ENCODE assay signal across 14 mouse cellular contexts in the genomic region with DNA sequence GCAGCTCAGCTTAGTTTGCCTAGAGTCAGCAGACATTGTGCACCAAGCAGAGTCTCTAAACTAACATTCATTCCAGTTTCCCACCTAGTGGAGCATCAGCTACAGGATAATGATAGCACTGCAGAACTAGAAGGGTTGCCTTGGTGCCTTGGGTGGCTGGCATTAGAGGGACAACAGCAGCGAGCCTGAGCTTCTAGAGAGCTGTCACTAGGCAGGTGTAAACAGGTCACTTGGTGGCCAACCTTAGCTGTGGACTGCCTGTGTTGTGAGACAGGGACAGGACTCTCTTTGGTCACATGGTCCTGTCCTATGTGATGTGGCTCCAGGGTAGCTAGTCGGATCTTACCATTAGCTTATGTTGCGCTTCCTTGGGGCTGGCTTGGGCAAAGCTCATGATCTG. TPM values are rescaled to one million over a fixed set of nuclear protein-coding genes. Genes with fewer than 3 reads are reported as not detected.
DNase-seq lines count a peak whose midpoint lies in the region; ATAC-seq and TF ChIP-seq lines count a peak whose summit lies in the region.
"Had no signal": no experiment of that assay in that cellular context is flagged by ENCODE, and none has a peak within 500 bp of the region (broad histone marks: within the 10 kb centered on the region; RNA-seq: fewer than 3 reads in every experiment).

No protein-coding gene starts in this region.

- DNase-seq in heart, postnatal 4 days: no peak
- DNase-seq in lung, embryonic 14.5 days: no peak
- no peak for DNase-seq in lung, adult 2 months
- no peak for DNase-seq in yolk sac, embryonic 10.5 days (ENCODE audit: low spot score)
- DNase-seq: cerebellum, postnatal 14 days; forebrain, postnatal 0 days; kidney, postnatal 4 days; lung, postnatal 4 days had no signal

- H3K36me3 ChIP-seq in heart, embryonic 12.5 days: peaks cover 12% of the 10 kb centered on the region
- peaks cover 4% of the 10 kb centered on the region; the same call in 1 of the 2 replicates for H3K36me3 ChIP-seq in lung, embryonic 14.5 days (ENCODE audit: insufficient read depth)
- peaks cover 24% of the 10 kb centered on the region for H3K36me3 ChIP-seq in megakaryocyte, embryonic 14.5 days (replicated peaks; ENCODE audit: low read length)
- H3K36me3 ChIP-seq in hindbrain, embryonic 12.5 days: peaks cover 7% of the 10 kb centered on the region; the same call in 1 of the 2 replicates

- 59% methylated on average over 3 of the region's 3 CpGs for WGBS in heart, embryonic 12.5 days
- WGBS in lung, embryonic 14.5 days: 66% methylated on average over 3 of the region's 3 CpGs
- 69% methylated on average over 3 of the region's 3 CpGs for WGBS in lung, adult 2 months
- WGBS in hindbrain, embryonic 12.5 days: 64% methylated on average over 3 of the region's 3 CpGs

- H3K4me3 ChIP-seq in heart, embryonic 12.5 days: no peak overlapping the region
- H3K4me3 ChIP-seq in lung, embryonic 14.5 days (ENCODE audit: low read depth, low read length): no peak overlapping the region
- H3K4me3 ChIP-seq in lung, adult 2 months (replicated peaks; ENCODE audit: extremely low read depth, low read depth, low read length): no peak overlapping the region
- H3K4me3 ChIP-seq in megakaryocyte, embryonic 14.5 days (replicated peaks): peak overlapping the region; percentile 84
- no peak overlapping the region for H3K4me3 ChIP-seq in hindbrain, embryonic 12.5 days
- H3K4me3 ChIP-seq: limb, embryonic 12.5 days had no signal

- no peak overlapping the region for H3K9ac ChIP-seq in heart, embryonic 12.5 days
- H3K9ac ChIP-seq in lung, embryonic 14.5 days: no peak overlapping the region
- no peak overlapping the region for H3K9ac ChIP-seq in hindbrain, embryonic 12.5 days
- H3K9ac ChIP-seq: forebrain, postnatal 0 days; limb, embryonic 12.5 days had no signal

- H3K27me3 ChIP-seq in heart, embryonic 12.5 days (replicated peaks): no peaks in the 10 kb centered on the region
- no peaks in the 10 kb centered on the region for H3K27me3 ChIP-seq in lung, embryonic 14.5 days (ENCODE audit: insufficient read depth, low read length)
- H3K27me3 ChIP-seq in megakaryocyte, embryonic 14.5 days (replicated peaks): no peaks in the 10 kb centered on the region
- no peaks in the 10 kb centered on the region for H3K27me3 ChIP-seq in hindbrain, embryonic 12.5 days
- H3K27me3 ChIP-seq: limb, embryonic 12.5 days had no signal

- no peak for TF ChIP-seq POLR2A in lung, adult 2 months (IDR thresholded peaks at IDR 0.05; ENCODE audit: borderline replicate concordance, extremely low read depth, low read depth, low read length)

- peak; percentile 59; the same call in 1 of the 2 replicates for ATAC-seq in heart, embryonic 12.5 days (ENCODE audit: insufficient number of reproducible peaks, low FRiP score)
- peak; percentile 23; the same call in 1 of the 2 replicates for ATAC-seq in lung, embryonic 14.5 days (ENCODE audit: insufficient read depth)
- ATAC-seq in granulocyte monocyte progenitor cell, adult 5-6 weeks (replicated peaks; ENCODE audit: poor library complexity, severe bottlenecking): peak; percentile 23; the same call in 1 of the 2 replicates
- no peak; the same call in 1 of the 2 replicates for ATAC-seq in hindbrain, embryonic 12.5 days (ENCODE audit: low FRiP score)
- ATAC-seq: CD4-positive, CD25-positive, alpha-beta regulatory T cell, adult 4 months; forebrain, postnatal 0 days had no signal

- peaks cover 7% of the 10 kb centered on the region for H3K9me3 ChIP-seq in heart, embryonic 12.5 days (replicated peaks)
- H3K9me3 ChIP-seq in lung, embryonic 14.5 days (ENCODE audit: low read depth, low read length): no peaks in the 10 kb centered on the region
- H3K9me3 ChIP-seq in megakaryocyte, embryonic 14.5 days: 0 out of 2 replicates have a peak, but pooled peaks cover 3% of the 10 kb centered on the region
- H3K9me3 ChIP-seq in hindbrain, embryonic 12.5 days (replicated peaks): peaks cover 5% of the 10 kb centered on the region

- peaks cover 34% of the 10 kb centered on the region for H3K4me1 ChIP-seq in heart, embryonic 12.5 days (replicated peaks)
- H3K4me1 ChIP-seq in lung, embryonic 14.5 days (ENCODE audit: insufficient read depth): peaks cover 15% of the 10 kb centered on the region; the same call in 1 of the 2 replicates
- peaks cover 23% of the 10 kb centered on the region for H3K4me1 ChIP-seq in lung, adult 2 months (ENCODE audit: control insufficient read depth, insufficient read depth, low read length)
- peaks cover 62% of the 10 kb centered on the region for H3K4me1 ChIP-seq in megakaryocyte, embryonic 14.5 days
- peaks cover 21% of the 10 kb centered on the region for H3K4me1 ChIP-seq in hindbrain, embryonic 12.5 days

- no peak overlapping the region for H3K27ac ChIP-seq in heart, embryonic 12.5 days (ENCODE audit: poor library complexity, severe bottlenecking)
- no peak overlapping the region for H3K27ac ChIP-seq in lung, embryonic 14.5 days (ENCODE audit: low read depth)
- H3K27ac ChIP-seq in hindbrain, embryonic 12.5 days: no peak overlapping the region
- H3K27ac ChIP-seq: limb, embryonic 12.5 days had no signal

- no peak for TF ChIP-seq CTCF in lung, embryonic 14.5 days (IDR thresholded peaks at IDR 0.05; ENCODE audit: low read depth)
- TF ChIP-seq CTCF in lung, adult 2 months (IDR thresholded peaks at IDR 0.05; ENCODE audit: insufficient read depth, low read length): no peak

- H3K4me2 ChIP-seq in heart, embryonic 12.5 days: no peak overlapping the region
- no peak overlapping the region for H3K4me2 ChIP-seq in lung, embryonic 14.5 days
- no peak overlapping the region for H3K4me2 ChIP-seq in hindbrain, embryonic 12.5 days (replicated peaks)
- H3K4me2 ChIP-seq: limb, embryonic 12.5 days had no signal

RNA-seq across cellular contexts. Expression of a gene that starts 6.7 kb away (rescaled TPM):
- polyA plus RNA-seq in heart, embryonic 12.5 days (2016; fragmentation: Nextera tagmentation; extraction: Ambion mirVana): 29.9 and 31.0 TPM in 2 replicates
- 10 to 100 TPM; 76.5 to 78.1 TPM for total RNA-seq in heart, postnatal 4 days (2021)
- polyA plus RNA-seq in lung, embryonic 14.5 days (2014; fragmentation: Nextera tagmentation; extraction: Ambion mirVana): 25.8 and 26.4 TPM in 2 replicates
- 16.9 and 22.2 TPM in 2 replicates for polyA plus RNA-seq in lung, adult 2 months (2012; rRNA removed)
- total RNA-seq in granulocyte monocyte progenitor cell, adult 5-6 weeks (2014; fragmentation: Nextera tagmentation): 51.3 and 67.2 TPM in 2 replicates
- total RNA-seq in granulocyte monocyte progenitor cell, adult 5-6 weeks (2017): 82.0 and 86.3 TPM in 2 replicates
- polyA plus RNA-seq in megakaryocyte, embryonic 14.5 days (2012; ENCODE audit: insufficient read depth, low replicate concordance): 2.1 and 9.6 TPM in 2 replicates
- polyA plus RNA-seq in hindbrain, embryonic 12.5 days (2016; fragmentation: Nextera tagmentation; extraction: Ambion mirVana): 21.0 and 24.3 TPM in 2 replicates
